Mouse (Mus musculus) limb, embryonic 12.5 days (tissue): ENCODE measurements around the gene 2010111I01Rik. TPM values are rescaled to one million over a fixed set of nuclear protein-coding genes. Genes with fewer than 3 reads are reported as not detected.

Experiments used
- ATAC-seq: fragments of 200-750 bp; cut with Nextera tagmentation; 2 replicates; pipeline ENCODE4 v1.8.0; 2017; ENCODE audit warnings: low read depth, moderate TSS enrichment; ENCODE audit not compliant: insufficient number of reproducible peaks, insufficient read depth, low FRiP score, low TSS enrichment
- H3K27ac ChIP-seq: fragments of 300-500 bp; sonication (generic); 2 replicates; pipeline ENCODE4 v1.5.1; 2016; ENCODE audit warnings: mild to moderate bottlenecking, moderate library complexity
- H3K27me3 ChIP-seq: fragments of 300-500 bp; sonication (generic); 2 replicates; pipeline ENCODE4 v1.6.1; 2016; ENCODE audit warnings: mild to moderate bottlenecking, moderate library complexity
- H3K36me3 ChIP-seq: fragments of 300-500 bp; sonication (generic); 2 replicates; pipeline ENCODE4 v1.6.1; 2016; ENCODE audit warnings: mild to moderate bottlenecking, moderate library complexity
- H3K4me1 ChIP-seq: fragments of 300-500 bp; sonication (generic); replicated peaks from 2 replicates; pipeline ENCODE4 v1.6.1; 2016
- H3K4me2 ChIP-seq: fragments of 300-500 bp; sonication (generic); 2 replicates; pipeline ENCODE4 v1.6.1; 2016; ENCODE audit warnings: mild to moderate bottlenecking, moderate library complexity
- H3K4me3 ChIP-seq: fragments of 300-500 bp; sonication (generic); replicated peaks from 2 replicates; pipeline ENCODE4 v1.5.1; 2016; ENCODE audit warnings: mild to moderate bottlenecking
- H3K9ac ChIP-seq: fragments of 300-500 bp; sonication (generic); replicated peaks from 2 replicates; pipeline ENCODE4 v1.6.1; 2016; ENCODE audit warnings: mild to moderate bottlenecking, moderate library complexity
- H3K9me3 ChIP-seq: fragments of 300-500 bp; sonication (generic); 2 replicates; pipeline ENCODE4 v1.6.1; 2016; ENCODE audit warnings: mild to moderate bottlenecking, moderate library complexity
- WGBS: fragments of 180-500 bp; shearing (Covaris S2); methylation state at CpG from one replicate; pipeline ENCODE4 v1.1.7; 2016; 5-methylcytosine and 5-hydroxymethylcytosine counted together
- polyA plus RNA-seq: library from polyadenylated mRNA; unstranded; fragments of >200 nt; fragmentation: Nextera tagmentation; extraction: Ambion mirVana; gene quantifications from 2 replicates; pipeline ENCODE4 v1.2.1, GENCODE M21; 2016

2010111I01Rik gene
- polyA plus RNA-seq, 1 experiment from 2014 or later: 207 TPM

- Histone ChIP-seq H3K4me1 (peaks cover 42% of the 10 kb centered on the region), H3K9ac (peak overlapping the region; percentile 32), H3K27me3 (no peaks in the 10 kb centered on the region), H3K9me3 (peaks cover 2% of the 10 kb centered on the region; the same call in 1 of the 2 replicates), H3K4me3 (no peak overlapping the region), H3K27ac (peak overlapping the region; percentile 98), H3K36me3 (no peaks in the 10 kb centered on the region), H3K4me2 (peak overlapping the region; percentile 29)
- peak; percentile 49; the same call in 1 of the 2 replicates for ATAC-seq
- 18% methylated on average over 13 of the region's 13 CpGs for WGBS
Observed at GRCm38 (mm10) chr13:63171347-63172096, 206.8 kb downstream of the 2010111I01Rik start.

- peaks cover 42% of the 10 kb centered on the region for H3K4me1 ChIP-seq
- peak overlapping the region; percentile 29 for H3K4me2 ChIP-seq
Observed at GRCm38 (mm10) chr13:63172097-63172445, 207.4 kb downstream of the 2010111I01Rik start.

GRCm38 (mm10) chr13:63174252-63175020 is 209.7 kb downstream of the 2010111I01Rik start:
- ATAC-seq: no peak
- H3K4me1 ChIP-seq: peaks cover 42% of the 10 kb centered on the region
- H3K36me3 ChIP-seq: no peaks in the 10 kb centered on the region
- no peak overlapping the region for H3K4me3 ChIP-seq
- WGBS: 62% methylated on average over 6 of the region's 6 CpGs
- no peaks in the 10 kb centered on the region for H3K9me3 ChIP-seq
- H3K27me3 ChIP-seq: no peaks in the 10 kb centered on the region
- H3K4me2 ChIP-seq: no peak overlapping the region
- H3K27ac ChIP-seq: no peak overlapping the region
- no peak overlapping the region for H3K9ac ChIP-seq

More at GRCm38 (mm10) chr13:63172097-63172445, 207.4 kb downstream of the 2010111I01Rik start:
- no peaks in the 10 kb centered on the region for H3K27me3 ChIP-seq
- 77% methylated on average over 3 of the region's 3 CpGs for WGBS
- peak overlapping the region; percentile 98 for H3K27ac ChIP-seq
- H3K9me3 ChIP-seq: no peaks in the 10 kb centered on the region
- H3K36me3 ChIP-seq: no peaks in the 10 kb centered on the region
- ATAC-seq: no peak
- H3K4me3 ChIP-seq: no peak overlapping the region
- H3K9ac ChIP-seq: peak overlapping the region; percentile 28; the same call in 1 of the 2 replicates

- Histone ChIP-seq H3K27me3 (no peaks in the 10 kb centered on the region), H3K4me2 (no peak overlapping the region), H3K36me3 (no peaks in the 10 kb centered on the region), H3K27ac (no peak overlapping the region), H3K4me3 (no peak overlapping the region), H3K4me1 (peaks cover 25% of the 10 kb centered on the region), H3K9me3 (no peaks in the 10 kb centered on the region), H3K9ac (no peak overlapping the region)
- no peak for ATAC-seq
- 85% methylated on average over 4 of the region's 4 CpGs for WGBS
Observed at GRCm38 (mm10) chr13:63176131-63176530, 211.4 kb downstream of the 2010111I01Rik start.

GRCm38 (mm10) chr13:63177232-63177631 is 212.5 kb downstream of the 2010111I01Rik start:
- no peak for ATAC-seq
- H3K9ac ChIP-seq: no peak overlapping the region
- H3K9me3 ChIP-seq: no peaks in the 10 kb centered on the region
- H3K27me3 ChIP-seq: no peaks in the 10 kb centered on the region
- peaks cover 14% of the 10 kb centered on the region for H3K4me1 ChIP-seq
- H3K27ac ChIP-seq: no peak overlapping the region
- no peak overlapping the region for H3K4me3 ChIP-seq
- H3K4me2 ChIP-seq: no peak overlapping the region
- WGBS: 87% methylated on average over 4 of the region's 4 CpGs
- H3K36me3 ChIP-seq: no peaks in the 10 kb centered on the region

GRCm38 (mm10) chr13:63180641-63181235 is 216.0 kb downstream of the 2010111I01Rik start:
- WGBS: 87% methylated on average over 4 of the region's 4 CpGs
- no peak for ATAC-seq
- Histone ChIP-seq H3K4me2 (no peak overlapping the region), H3K36me3 (no peaks in the 10 kb centered on the region), H3K9me3 (no peaks in the 10 kb centered on the region), H3K4me3 (no peak overlapping the region), H3K27ac (no peak overlapping the region), H3K27me3 (no peaks in the 10 kb centered on the region), H3K9ac (no peak overlapping the region), H3K4me1 (0 out of 2 replicates have a peak, but pooled peaks cover 4% of the 10 kb centered on the region)

- H3K27me3 ChIP-seq: no peaks in the 10 kb centered on the region
- H3K27ac ChIP-seq: no peak overlapping the region
- no peaks in the 10 kb centered on the region for H3K36me3 ChIP-seq
- no peak overlapping the region for H3K9ac ChIP-seq
- no peak for ATAC-seq
- no peaks in the 10 kb centered on the region for H3K9me3 ChIP-seq
- H3K4me3 ChIP-seq: no peak overlapping the region
- WGBS: 83% methylated on average over 6 of the region's 6 CpGs
- peaks cover 46% of the 10 kb centered on the region for H3K4me1 ChIP-seq
- no peak overlapping the region for H3K4me2 ChIP-seq
Observed at GRCm38 (mm10) chr13:63184946-63185345, 220.3 kb downstream of the 2010111I01Rik start.

- Histone ChIP-seq H3K4me2 (no peak overlapping the region), H3K4me1 (peaks cover 59% of the 10 kb centered on the region), H3K27me3 (no peaks in the 10 kb centered on the region), H3K36me3 (no peaks in the 10 kb centered on the region), H3K9me3 (no peaks in the 10 kb centered on the region), H3K27ac (peak overlapping the region; percentile 92), H3K9ac (no peak overlapping the region), H3K4me3 (no peak overlapping the region)
- ATAC-seq: no peak
- WGBS: 82% methylated on average over 4 of the region's 4 CpGs
Observed at GRCm38 (mm10) chr13:63186217-63186616, 221.5 kb downstream of the 2010111I01Rik start.

- Histone ChIP-seq H3K27ac (peak overlapping the region; percentile 92), H3K27me3 (no peaks in the 10 kb centered on the region), H3K36me3 (peaks cover 3% of the 10 kb centered on the region; the same call in 1 of the 2 replicates), H3K4me2 (no peak overlapping the region), H3K4me3 (no peak overlapping the region), H3K4me1 (peaks cover 63% of the 10 kb centered on the region), H3K9ac (no peak overlapping the region), H3K9me3 (no peaks in the 10 kb centered on the region)
- no peak for ATAC-seq
- 51% methylated on average over 1 of the region's 1 CpGs for WGBS
Observed at GRCm38 (mm10) chr13:63186642-63187041, 221.9 kb downstream of the 2010111I01Rik start.

GRCm38 (mm10) chr13:63187145-63188143 is 222.8 kb downstream of the 2010111I01Rik start:
- peak; percentile 66 for ATAC-seq
- no peaks in the 10 kb centered on the region for H3K9me3 ChIP-seq
- H3K36me3 ChIP-seq: peaks cover 9% of the 10 kb centered on the region; the same call in 1 of the 2 replicates
- no peak overlapping the region for H3K4me3 ChIP-seq
- 38% methylated on average over 13 of the region's 13 CpGs for WGBS
- peaks cover 63% of the 10 kb centered on the region for H3K4me1 ChIP-seq
- no peak overlapping the region for H3K9ac ChIP-seq
- H3K27me3 ChIP-seq: no peaks in the 10 kb centered on the region
- H3K27ac ChIP-seq: peak overlapping the region; percentile 92
- H3K4me2 ChIP-seq: 0 out of 2 replicates have a peak overlapping the region, but pooled peaks have one; percentile 3
